Mouse (Mus musculus): ENCODE measurements around the gene Cyp2c40.
"Not testable (repeated sequence)": the region's sequence is repeated elsewhere in the genome, so short reads cannot be mapped to it uniquely, and the experiment has no call there.

DNA sequence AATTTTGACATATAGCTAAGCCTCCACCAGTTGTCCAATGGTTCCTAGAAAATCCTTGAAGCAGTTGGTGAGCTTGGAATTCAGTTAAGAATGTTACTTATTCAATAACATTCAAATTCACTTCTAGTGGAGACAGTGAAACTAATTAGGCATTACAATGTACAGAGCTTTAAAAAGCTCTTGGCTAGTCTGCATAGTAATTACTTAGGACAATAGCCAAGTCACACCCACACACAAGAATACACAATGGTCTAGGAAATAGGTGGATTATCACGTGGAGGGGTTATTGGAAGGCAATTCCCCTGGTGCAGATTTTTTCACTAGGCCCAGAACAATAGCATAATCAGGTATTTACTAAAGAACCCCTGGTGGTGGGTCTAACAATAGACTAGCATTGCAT, 68.3 kb downstream of the Cyp2c40 start:
- not testable (repeated sequence) for TF ChIP-seq POLR2AphosphoS2 (IDR thresholded peaks at IDR 0.05; ENCODE audit: insufficient read length, low read depth); MYOG (IDR thresholded peaks at IDR 0.05; ENCODE audit: control insufficient read depth in 1 of 3, insufficient read depth in 1 of 3, insufficient read length in 2 of 3, low read depth in 2 of 3); REST (IDR thresholded peaks at IDR 0.05; ENCODE audit: insufficient read depth, insufficient read length); POLR2A (IDR thresholded peaks at IDR 0.05; ENCODE audit: insufficient read length, low read depth); CEBPB (IDR thresholded peaks at IDR 0.05; ENCODE audit: insufficient read depth, poor library complexity, severe bottlenecking); TCF12 (IDR thresholded peaks at IDR 0.05; ENCODE audit: insufficient read depth, poor library complexity, severe bottlenecking)

Measured in myocyte (in vitro differentiated cells).